18 mouse cellular contexts compared by ENCODE assay signal in genomic region chr2:34235467-34236075, GRCm38 (mm10).
DNase-seq lines count a peak whose midpoint lies in the region; ATAC-seq and TF ChIP-seq lines count a peak whose summit lies in the region.
"Had no signal": no experiment of that assay in that cellular context is flagged by ENCODE, and none has a peak within 500 bp of the region (broad histone marks: within the 10 kb centered on the region; RNA-seq: fewer than 3 reads in every experiment).

No protein-coding gene starts in this region.

- H3K9ac ChIP-seq in limb, embryonic 12.5 days (replicated peaks) = no peak overlapping the region
- no peak overlapping the region for H3K9ac ChIP-seq in hindbrain, embryonic 13.5 days
- H3K9ac ChIP-seq in limb, embryonic 13.5 days = no peak overlapping the region
- H3K9ac ChIP-seq in midbrain, postnatal 0 days (replicated peaks; ENCODE audit: low read length, poor library complexity, severe bottlenecking) = 0 out of 2 replicates have a peak overlapping the region, but pooled peaks have one; percentile 8

- H3K4me3 ChIP-seq in limb, embryonic 12.5 days (replicated peaks) = no peak overlapping the region
- no peak overlapping the region for H3K4me3 ChIP-seq in limb, embryonic 10.5 days
- H3K4me3 ChIP-seq in hindbrain, embryonic 13.5 days = no peak overlapping the region
- H3K4me3 ChIP-seq in limb, embryonic 13.5 days = no peak overlapping the region
- H3K4me3 ChIP-seq in midbrain, postnatal 0 days (ENCODE audit: low read depth, low read length) = no peak overlapping the region
- no peak overlapping the region for H3K4me3 ChIP-seq in layer of hippocampus, adult 2 months

- H3K27me3 ChIP-seq in limb, embryonic 12.5 days = peaks cover 5% of the 10 kb centered on the region; the same call in 1 of the 2 replicates
- H3K27me3 ChIP-seq in limb, embryonic 10.5 days (ENCODE audit: low read depth, poor library complexity, severe bottlenecking) = no peaks in the 10 kb centered on the region
- H3K27me3 ChIP-seq in hindbrain, embryonic 13.5 days = no peaks in the 10 kb centered on the region
- H3K27me3 ChIP-seq in limb, embryonic 13.5 days = peaks cover 18% of the 10 kb centered on the region
- no peaks in the 10 kb centered on the region for H3K27me3 ChIP-seq in midbrain, postnatal 0 days (ENCODE audit: insufficient read depth, low read length)

- DNase-seq in limb, embryonic 10.5 days (ENCODE audit: low spot score) = no peak
- no peak for DNase-seq in midbrain, postnatal 0 days (ENCODE audit: low spot score)
- DNase-seq in cerebellum, adult 9-11 months = no peak
- DNase-seq in cerebellum, adult 11 months = no peak
- DNase-seq in layer of hippocampus, adult 2 months (ENCODE audit: low spot score in 2 of 2) = no peak
- DNase-seq: adrenal gland, adult 2 months; cerebellum, adult 2 months; gastrocnemius, postnatal 10 days; kidney, postnatal 36 days; lung, adult 2 months; right cerebral cortex, postnatal 14 days; thymus, postnatal 36 days had no signal

- no peak overlapping the region for H3K27ac ChIP-seq in limb, embryonic 12.5 days
- H3K27ac ChIP-seq in limb, embryonic 10.5 days = no peak overlapping the region
- H3K27ac ChIP-seq in hindbrain, embryonic 13.5 days = peak overlapping the region; percentile 76
- H3K27ac ChIP-seq in limb, embryonic 13.5 days = no peak overlapping the region
- peak overlapping the region; percentile 38 for H3K27ac ChIP-seq in midbrain, postnatal 0 days (ENCODE audit: low read depth, low read length)
- H3K27ac ChIP-seq in layer of hippocampus, adult 2 months = no peak overlapping the region

- no peak for ATAC-seq in limb, embryonic 12.5 days (ENCODE audit: insufficient number of reproducible peaks, insufficient read depth, low FRiP score, low TSS enrichment, low read depth)
- no peak for ATAC-seq in hindbrain, embryonic 13.5 days (ENCODE audit: low FRiP score)
- ATAC-seq in limb, embryonic 13.5 days (ENCODE audit: low FRiP score, low read depth) = no peak
- no peak for ATAC-seq in midbrain, postnatal 0 days (ENCODE audit: low FRiP score)
- ATAC-seq: CD4-positive, CD25-positive, alpha-beta regulatory T cell, adult 4 months; forebrain, embryonic 16.5 days; inflammation-experienced regulatory T-cells, adult 6 months had no signal

- H3K9me3 ChIP-seq in limb, embryonic 12.5 days = no peaks in the 10 kb centered on the region
- H3K9me3 ChIP-seq in limb, embryonic 10.5 days (replicated peaks) = no peaks in the 10 kb centered on the region
- no peaks in the 10 kb centered on the region for H3K9me3 ChIP-seq in hindbrain, embryonic 13.5 days
- no peaks in the 10 kb centered on the region for H3K9me3 ChIP-seq in limb, embryonic 13.5 days
- H3K9me3 ChIP-seq in midbrain, postnatal 0 days (ENCODE audit: low read length) = no peaks in the 10 kb centered on the region

- H3K36me3 ChIP-seq in limb, embryonic 12.5 days = no peaks in the 10 kb centered on the region
- H3K36me3 ChIP-seq in limb, embryonic 10.5 days = no peaks in the 10 kb centered on the region
- H3K36me3 ChIP-seq in hindbrain, embryonic 13.5 days = no peaks in the 10 kb centered on the region
- H3K36me3 ChIP-seq in limb, embryonic 13.5 days = no peaks in the 10 kb centered on the region
- no peaks in the 10 kb centered on the region for H3K36me3 ChIP-seq in midbrain, postnatal 0 days (ENCODE audit: insufficient read depth, low read length)

- TF ChIP-seq CTCF in midbrain, postnatal 0 days (IDR thresholded peaks at IDR 0.05) = no peak
- no peak for TF ChIP-seq CTCF in layer of hippocampus, adult 2 months (conservative IDR thresholded peaks at IDR 0.05)

- peaks cover 33% of the 10 kb centered on the region for H3K4me1 ChIP-seq in limb, embryonic 12.5 days (replicated peaks)
- peaks cover 49% of the 10 kb centered on the region for H3K4me1 ChIP-seq in limb, embryonic 10.5 days
- peaks cover 63% of the 10 kb centered on the region for H3K4me1 ChIP-seq in hindbrain, embryonic 13.5 days (replicated peaks)
- H3K4me1 ChIP-seq in limb, embryonic 13.5 days = peaks cover 27% of the 10 kb centered on the region
- H3K4me1 ChIP-seq in midbrain, postnatal 0 days (ENCODE audit: insufficient read depth, low read length) = peaks cover 6% of the 10 kb centered on the region; the same call in 1 of the 2 replicates

- WGBS in limb, embryonic 12.5 days = 16% methylated on average over 8 of the region's 8 CpGs
- 30% methylated on average over 8 of the region's 8 CpGs for whole genome bisulfite sequencing in limb, embryonic 10.5 days
- 52% methylated on average over 8 of the region's 8 CpGs for WGBS in hindbrain, embryonic 13.5 days
- WGBS in limb, embryonic 13.5 days = 24% methylated on average over 8 of the region's 8 CpGs
- WGBS in midbrain, postnatal 0 days = 32% methylated on average over 8 of the region's 8 CpGs

- peak overlapping the region; percentile 23; the same call in 1 of the 2 replicates for H3K4me2 ChIP-seq in limb, embryonic 12.5 days
- peak overlapping the region; percentile 2; the same call in 1 of the 2 replicates for H3K4me2 ChIP-seq in hindbrain, embryonic 13.5 days
- H3K4me2 ChIP-seq in limb, embryonic 13.5 days (replicated peaks) = 0 out of 2 replicates have a peak overlapping the region, but pooled peaks have one; percentile 14
- 0 out of 2 replicates have a peak overlapping the region, but pooled peaks have one; percentile 2 for H3K4me2 ChIP-seq in midbrain, postnatal 0 days (ENCODE audit: low read depth, low read length, poor library complexity, severe bottlenecking)

Comparison
In these comparisons a context has a peak if more than half of its experiments do, and no peak if none do; other contexts are left out.
1. H3K27ac ChIP-seq: peak in hindbrain, embryonic 13.5 days (single experiment) and midbrain, postnatal 0 days (single experiment); none in limb, embryonic 12.5 days (single experiment), limb, embryonic 10.5 days (single experiment), limb, embryonic 13.5 days (single experiment) and layer of hippocampus, adult 2 months (single experiment).
2. Peak in every context shown above with its lines, with median percentiles within 50 percentile points of each other: H3K4me2 ChIP-seq.